Mouse (Mus musculus) testis, adult 2 months (tissue): ENCODE results near the gene Ecd. TPM values are rescaled to one million over a fixed set of nuclear protein-coding genes. Genes with fewer than 3 reads are reported as not detected.

ENCODE experiments used
- H3K27ac ChIP-seq: fragments of 200-500 bp; 2 replicates; pipeline ENCODE4 v1.5.1; 2012; ENCODE audit warnings: low read depth, low read length; ENCODE audit not compliant: control insufficient read depth, insufficient read depth
- H3K27me3 ChIP-seq: fragments of 200-500 bp; 2 replicates; pipeline ENCODE4 v1.6.1; 2012; ENCODE audit warnings: mild to moderate bottlenecking, low read length, moderate library complexity; ENCODE audit not compliant: control insufficient read depth, insufficient read depth
- H3K36me3 ChIP-seq: fragments of 200-500 bp; 2 replicates; pipeline ENCODE4 v1.6.1; 2012; ENCODE audit warnings: mild to moderate bottlenecking, low read length; ENCODE audit not compliant: control insufficient read depth, insufficient read depth
- H3K4me1 ChIP-seq: fragments of 200-500 bp; 2 replicates; pipeline ENCODE4 v1.6.1; 2012; ENCODE audit warnings: low read length; ENCODE audit not compliant: control insufficient read depth, insufficient read depth
- H3K4me3 ChIP-seq: fragments of 200-500 bp; 2 replicates; pipeline ENCODE4 v1.5.1; 2012; ENCODE audit warnings: low read depth, mild to moderate bottlenecking, low read length, moderate library complexity, mixed read lengths; ENCODE audit not compliant: control insufficient read depth
- CTCF ChIP-seq: fragments of 200-500 bp; IDR thresholded peaks from 2 replicates; pipeline ENCODE4 v1.5.1; 2012; ENCODE audit warnings: low read depth, mild to moderate bottlenecking, inconsistent platforms, low read length, moderate library complexity; ENCODE audit not compliant: control insufficient read depth, insufficient read depth, insufficient replicate concordance
- POLR2A ChIP-seq: fragments of 200-500 bp; IDR thresholded peaks from 2 replicates; pipeline ENCODE4 v1.6.1; 2012; ENCODE audit warnings: low read depth, mild to moderate bottlenecking, inconsistent platforms, low read length, moderate library complexity; ENCODE audit not compliant: control insufficient read depth
- polyA plus RNA-seq: library from polyadenylated mRNA; depleted of rRNA; stranded (reverse); fragments of >200 nt; gene quantifications from 2 replicates; pipeline ENCODE4 v1.2.3, GENCODE M21; 2012; rRNA removed

Gene Ecd
- 19.4 and 19.7 TPM in 2 replicates for polyA plus RNA-seq

- Histone ChIP-seq H3K4me1 (no peaks in the 10 kb centered on the region; the same call in 1 of the 2 replicates), H3K36me3 (peaks cover 2% of the 10 kb centered on the region; the same call in 1 of the 2 replicates), H3K27ac (peak within 1 kb of the TSS; percentile 97), H3K27me3 (no peaks in the 10 kb centered on the region), H3K4me3 (peak within 1 kb of the TSS; percentile 100)
- TF ChIP-seq CTCF, result no peak
- TF ChIP-seq POLR2A, result peak; percentile 91
Observed at GRCm38 (mm10) chr14:20347991-20348541, at the start of gene Ecd, which contains the start of gene Fam149b. Gene Ecd, minus strand, starts transcription at chr14:20348121. Gene Fam149b, plus strand, starts transcription at chr14:20348162.

GRCm38 (mm10) chr14:20397220-20397619, 49.3 kb upstream of the Ecd start:
- H3K27me3 ChIP-seq, result no peaks in the 10 kb centered on the region
- H3K4me1 ChIP-seq, result peaks cover 3% of the 10 kb centered on the region
- no peak overlapping the region for H3K4me3 ChIP-seq
- peaks cover 1% of the 10 kb centered on the region; the same call in 1 of the 2 replicates for H3K36me3 ChIP-seq
- no peak for TF ChIP-seq POLR2A
- no peak overlapping the region for H3K27ac ChIP-seq

- Histone ChIP-seq H3K36me3 (no peaks in the 10 kb centered on the region), H3K4me1 (peaks cover 3% of the 10 kb centered on the region), H3K4me3 (peak within 1 kb of the TSS; percentile 90), H3K27me3 (no peaks in the 10 kb centered on the region), H3K27ac (peak within 1 kb of the TSS; percentile 89)
- TF ChIP-seq POLR2A, result peak; percentile 82
- TF ChIP-seq CTCF, result peak; percentile 75
Observed at GRCm38 (mm10) chr14:20393205-20393913, 45.4 kb upstream of the Ecd start, which contains the start of gene Mrps16. Gene Mrps16, minus strand, starts transcription at chr14:20393634.

- peaks cover 3% of the 10 kb centered on the region for H3K4me1 ChIP-seq
- TF ChIP-seq CTCF, result no peak
- H3K36me3 ChIP-seq, result no peaks in the 10 kb centered on the region
- no peak overlapping the region for H3K4me3 ChIP-seq
- no peak overlapping the region for H3K27ac ChIP-seq
- H3K27me3 ChIP-seq, result no peaks in the 10 kb centered on the region
Observed at GRCm38 (mm10) chr14:20392326-20392725, 44.4 kb upstream of the Ecd start.

GRCm38 (mm10) chr14:20389446-20390079, 41.6 kb upstream of the Ecd start:
- Histone ChIP-seq H3K27me3 (no peaks in the 10 kb centered on the region), H3K36me3 (no peaks in the 10 kb centered on the region), H3K4me1 (peaks cover 3% of the 10 kb centered on the region), H3K4me3 (peak overlapping the region; percentile 99; the same call in 1 of the 2 replicates), H3K27ac (no peak overlapping the region)
- no peak for TF ChIP-seq POLR2A
- TF ChIP-seq CTCF, result no peak

- H3K4me1 ChIP-seq, result peaks cover under 1% of the 10 kb centered on the region
- no peaks in the 10 kb centered on the region for H3K27me3 ChIP-seq
- TF ChIP-seq POLR2A, result peak; percentile 89
- TF ChIP-seq CTCF, result no peak
- peak within 1 kb of the TSS; percentile 99 for H3K4me3 ChIP-seq
- H3K27ac ChIP-seq, result peak within 1 kb of the TSS; percentile 95
- H3K36me3 ChIP-seq, result no peaks in the 10 kb centered on the region
Observed at GRCm38 (mm10) chr14:20388441-20389129, 40.7 kb upstream of the Ecd start, which contains the start of gene Dnajc9. Gene Dnajc9, minus strand, starts transcription at chr14:20388910.
